Mouse (Mus musculus): ENCODE results near the gene Hcar2. TPM values are rescaled to one million over a fixed set of nuclear protein-coding genes. Genes with fewer than 3 reads are reported as not detected.

Hcar2 gene
- total and polyA plus RNA-seq, 3 experiments, result not detected

DNA sequence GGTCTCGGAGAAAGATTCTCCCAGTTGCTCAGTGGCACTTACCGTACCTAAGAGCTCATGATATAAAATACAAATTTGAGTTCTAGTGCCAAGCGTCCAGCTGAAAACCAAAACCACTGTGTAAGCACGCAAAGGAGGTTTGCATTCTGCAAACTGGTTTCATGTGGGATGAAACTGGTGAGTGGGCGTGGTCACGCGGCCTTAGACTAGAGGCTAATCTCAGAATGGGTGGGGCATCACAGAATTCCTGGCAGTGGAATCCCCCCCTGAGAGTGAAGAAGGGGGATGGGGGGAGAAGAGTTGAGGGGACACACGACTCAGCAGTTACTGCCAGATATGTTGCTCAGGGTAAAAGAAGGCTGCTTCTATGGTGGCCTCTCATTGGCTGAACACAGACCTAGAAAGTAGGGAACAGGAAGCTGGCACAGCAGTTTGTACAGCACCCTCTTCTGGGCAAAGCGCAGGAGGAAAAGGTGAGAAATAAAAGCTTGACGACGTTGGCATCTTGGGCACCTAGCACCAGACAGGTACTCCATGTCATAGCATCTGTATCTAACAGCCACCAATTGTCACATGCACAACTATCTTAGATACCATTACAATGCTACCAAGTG, 38.9 kb upstream of the Hcar2 start:
- Histone ChIP-seq H3K27ac (ENCODE audit: control insufficient read depth, low read depth, low read length) (no peak overlapping the region), H3K4me3 (ENCODE audit: control insufficient read depth in 1 of 2, insufficient read depth in 1 of 2, low read depth in 2 of 2, low read length in 2 of 2) (peak overlapping the region; percentile 53 to 68), H3K36me3 (ENCODE audit: control insufficient read depth in 1 of 2, insufficient read depth in 2 of 2, low read length in 2 of 2) (peaks cover 0 to 12% of the 10 kb centered on the region in 2 experiments; a peak in 2 of 4 replicates), H3K9me3 (replicated peaks; ENCODE audit: insufficient read depth, low read length) (no peaks in the 10 kb centered on the region), H3K27me3 (ENCODE audit: control insufficient read depth in 1 of 2, insufficient read depth in 2 of 2, low read length in 2 of 2) (no peaks in the 10 kb centered on the region), H3K4me1 (ENCODE audit: control insufficient read depth in 1 of 2, insufficient read depth in 2 of 2, low read length in 2 of 2) (peaks cover 0 to 19% of the 10 kb centered on the region in 2 experiments; a peak in 3 of 4 replicates), H3K9ac (ENCODE audit: control insufficient read depth, low read depth, low read length, poor library complexity, severe bottlenecking) (peak overlapping the region; percentile 43), H3K79me2 (ENCODE audit: control insufficient read depth, insufficient read depth, low read length, poor library complexity) (peaks cover 21% of the 10 kb centered on the region)
- DNase-seq (ENCODE audit: low read depth, low spot score), result peak; percentile 79
- TF ChIP-seq USF2 (IDR thresholded peaks at IDR 0.05; ENCODE audit: borderline replicate concordance in 1 of 2, insufficient read depth in 1 of 2, low read depth in 1 of 2, low read length in 2 of 2) (no peak), ZNF384 (IDR thresholded peaks at IDR 0.05; ENCODE audit: low read depth, low read length) (no peak), MAZ (IDR thresholded peaks at IDR 0.05; ENCODE audit: low read depth, low read length) (no peak), POLR2A (IDR thresholded peaks at IDR 0.05; ENCODE audit: control insufficient read depth in 1 of 2, insufficient read depth in 1 of 2, low read depth in 1 of 2, low read length in 2 of 2, poor library complexity in 1 of 2) (no peak), KAT2A (conservative IDR thresholded peaks at IDR 0.05; ENCODE audit: low read depth, low read length) (no peak), TAL1 (IDR thresholded peaks at IDR 0.05; ENCODE audit: low read length) (no peak), USF1 (IDR thresholded peaks at IDR 0.05; ENCODE audit: low read depth, low read length) (peak; percentile 59), ETS1 (IDR thresholded peaks at IDR 0.05; ENCODE audit: low read depth, low read length) (peak; percentile 33; the same call in 1 of the 2 replicates), CHD1 (IDR thresholded peaks at IDR 0.05; ENCODE audit: low read depth, low read length) (no peak), GABPA (IDR thresholded peaks at IDR 0.05; ENCODE audit: low read depth, low read length) (no peak), UBTF (IDR thresholded peaks at IDR 0.05; ENCODE audit: borderline replicate concordance, insufficient read depth, low read depth, low read length) (no peak), ZMIZ1 (IDR thresholded peaks at IDR 0.05; ENCODE audit: low read depth, low read length) (no peak), NELFE (IDR thresholded peaks at IDR 0.05; ENCODE audit: low read depth, low read length) (peak; percentile 43; the same call in 1 of the 2 replicates), RAD21 (IDR thresholded peaks at IDR 0.05; ENCODE audit: low read depth, low read length) (peak; percentile 47), GATA1 (IDR thresholded peaks at IDR 0.05; ENCODE audit: low read depth, low read length) (no peak), MAX (IDR thresholded peaks at IDR 0.05; ENCODE audit: low read length) (peak; percentile 72), EP300 (IDR thresholded peaks at IDR 0.05; ENCODE audit: low read depth in 1 of 2, low read length in 2 of 2) (no peak), HCFC1 (IDR thresholded peaks at IDR 0.05; ENCODE audit: low read depth, low read length) (peak; percentile 61; the same call in 1 of the 2 replicates), NRF1 (IDR thresholded peaks at IDR 0.05; ENCODE audit: insufficient read depth, low read depth, low read length, poor library complexity, severe bottlenecking) (no peak), SMC3 (IDR thresholded peaks at IDR 0.05; ENCODE audit: low read depth, low read length) (peak; percentile 73), RCOR1 (IDR thresholded peaks at IDR 0.05; ENCODE audit: low read depth, low read length) (no peak), ELF1 (IDR thresholded peaks at IDR 0.05; ENCODE audit: low read depth, low read length) (peak; percentile 85), JUND (IDR thresholded peaks at IDR 0.05; ENCODE audit: low read depth, low read length) (no peak), CHD2 (IDR thresholded peaks at IDR 0.05; ENCODE audit: low read length) (no peak), ZC3H11A (IDR thresholded peaks at IDR 0.05; ENCODE audit: low read depth, low read length) (peak; percentile 35; the same call in 1 of the 2 replicates), ZKSCAN1 (IDR thresholded peaks at IDR 0.05; ENCODE audit: low read depth, low read length) (no peak), MYB (IDR thresholded peaks at IDR 0.05; ENCODE audit: low read depth, low read length) (no peak), TBP (IDR thresholded peaks at IDR 0.05; ENCODE audit: low read depth, low read length) (0 out of 2 replicates have a peak, but pooled peaks have one; percentile 24), POLR2AphosphoS2 (IDR thresholded peaks at IDR 0.05; ENCODE audit: low read length) (no peak), SIN3A (IDR thresholded peaks at IDR 0.05; ENCODE audit: low read length) (peak; percentile 64), MYC (IDR thresholded peaks at IDR 0.05; ENCODE audit: low read depth, low read length) (no peak), MEF2A (IDR thresholded peaks at IDR 0.05; ENCODE audit: extremely low read depth, insufficient replicate concordance, low read depth, low read length, poor library complexity, severe bottlenecking) (no peak), MAFK (IDR thresholded peaks at IDR 0.05; ENCODE audit: borderline replicate concordance, low read depth, low read length) (no peak), MXI1 (IDR thresholded peaks at IDR 0.05; ENCODE audit: low read depth, low read length) (peak; percentile 65), CTCF (IDR thresholded peaks at IDR 0.05 in 2 of 3, conservative IDR thresholded peaks at IDR 0.05 in 1 of 3; ENCODE audit: control insufficient read depth in 1 of 3, insufficient read depth in 1 of 3, low read depth in 2 of 3, low read length in 3 of 3, poor library complexity in 1 of 3, severe bottlenecking in 1 of 3) (peak; percentile 60 to 75 (median 61)), POLR2AphosphoS5 (IDR thresholded peaks at IDR 0.05; ENCODE audit: borderline replicate concordance, low read depth, low read length) (no peak), TCF12 (IDR thresholded peaks at IDR 0.05; ENCODE audit: low read depth, low read length) (no peak)

Measured in MEL (cell line).